Mouse (Mus musculus) thymus, adult 18-20 months (tissue): ENCODE data around the gene Paxx.

Source experiments
- DNase-seq, 2 experiments: peaks; one replicate each; pipeline ENCODE4 v3.0.0; 2022; ENCODE audit warnings: mixed read lengths in 2 of 2

The Paxx gene

GRCm38 (mm10) chr2:25480541-25480940 lies 19.6 kb upstream of the Paxx start:
- DNase-seq, result no peak

- no peak for DNase-seq
Observed at GRCm38 (mm10) chr2:25479551-25480311, 18.8 kb upstream of the Paxx start.

DNA sequence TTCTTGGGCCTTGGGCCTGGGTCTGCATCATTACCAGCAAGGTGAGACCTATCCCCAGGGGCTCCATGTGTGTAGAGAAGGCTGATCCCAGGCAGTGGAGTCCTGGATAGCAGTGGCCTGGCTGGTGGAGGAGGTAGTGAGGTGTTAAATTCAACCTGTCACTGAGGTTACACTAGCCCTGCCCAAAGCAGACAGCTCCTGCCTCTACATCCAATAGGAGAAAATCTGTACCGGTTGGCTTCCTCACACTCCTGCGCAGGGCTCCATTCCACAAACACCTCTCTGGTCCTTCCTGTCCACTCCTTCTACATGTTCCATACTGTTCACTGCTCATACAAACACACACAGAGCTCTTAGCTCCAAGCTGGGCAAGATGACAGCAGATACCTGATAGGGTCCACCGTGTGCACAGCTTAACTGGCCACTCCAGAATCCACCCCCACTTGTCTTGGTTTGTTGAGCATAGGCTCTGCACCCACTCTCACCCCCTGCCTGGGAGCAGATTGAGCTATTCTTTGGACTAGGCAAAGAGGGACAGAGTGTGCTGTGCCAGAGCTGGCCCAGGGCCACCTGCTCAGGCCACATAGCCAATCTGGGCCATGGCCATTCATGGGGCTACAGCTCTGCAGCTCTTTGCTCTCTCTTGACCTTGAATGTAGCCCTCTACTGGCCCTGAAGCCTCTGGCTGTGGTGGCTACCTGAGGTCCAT lies 17.2 kb upstream of the Paxx start:
- DNase-seq, result no peak

- no peak for DNase-seq
Observed at GRCm38 (mm10) chr2:25477541-25477940, 16.6 kb upstream of the Paxx start.

GRCm38 (mm10) chr2:25472550-25472949 lies 11.7 kb upstream of the Paxx start:
- no peak for DNase-seq

DNA sequence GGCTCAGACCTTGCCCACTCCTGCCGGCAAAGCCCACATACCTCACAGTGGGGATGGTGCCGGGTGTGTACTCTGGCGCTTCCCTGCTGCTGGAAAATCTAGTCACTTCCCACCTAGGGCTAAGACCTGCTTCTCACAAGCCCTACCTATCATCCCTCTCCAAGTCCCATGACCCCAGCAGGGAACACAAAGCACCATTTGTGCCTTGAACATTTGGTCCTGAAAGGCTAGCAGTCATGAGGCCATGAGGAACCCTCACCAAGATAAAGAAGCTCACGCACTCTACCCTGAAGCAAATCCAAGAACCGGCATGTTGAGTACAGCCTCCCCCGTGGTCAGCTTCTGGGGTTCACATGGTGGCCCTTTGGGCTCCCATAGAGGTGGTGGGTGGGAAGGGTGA lies 9.1 kb upstream of the Paxx start, which contains the start of gene Ptgds:
Ptgds (minus strand) TSS at position 78 of the 400 bp plus-strand sequence.
- no peak for DNase-seq

GRCm38 (mm10) chr2:25468962-25469915 lies 8.3 kb upstream of the Paxx start:
- DNase-seq, result no peak

- DNase-seq, result no peak
Observed at GRCm38 (mm10) chr2:25467606-25468303, 6.9 kb upstream of the Paxx start.

- DNase-seq, result peak; percentile 71 to 86
Observed at GRCm38 (mm10) chr2:25465816-25466635, 5.1 kb upstream of the Paxx start.

DNA sequence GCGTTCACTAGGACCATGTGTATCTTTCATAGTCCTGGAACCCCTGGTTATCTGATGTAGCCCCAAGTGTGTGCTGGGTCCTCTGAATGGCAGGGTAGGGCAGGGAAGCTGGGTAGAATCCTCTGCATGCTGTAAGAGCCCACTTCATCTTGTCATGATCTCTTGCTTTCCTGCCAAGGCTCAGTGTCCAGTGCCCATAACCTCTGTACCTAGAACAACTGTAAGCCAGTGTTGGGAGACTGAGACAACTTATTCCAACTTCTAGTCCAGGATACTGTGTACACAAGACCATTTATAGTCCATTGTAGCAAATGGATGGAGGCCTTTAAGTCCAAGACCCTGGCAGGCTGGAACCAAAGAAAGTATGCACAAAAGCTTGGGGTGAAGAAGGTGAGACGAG lies 4.4 kb upstream of the Paxx start:
- no peak for DNase-seq

DNA sequence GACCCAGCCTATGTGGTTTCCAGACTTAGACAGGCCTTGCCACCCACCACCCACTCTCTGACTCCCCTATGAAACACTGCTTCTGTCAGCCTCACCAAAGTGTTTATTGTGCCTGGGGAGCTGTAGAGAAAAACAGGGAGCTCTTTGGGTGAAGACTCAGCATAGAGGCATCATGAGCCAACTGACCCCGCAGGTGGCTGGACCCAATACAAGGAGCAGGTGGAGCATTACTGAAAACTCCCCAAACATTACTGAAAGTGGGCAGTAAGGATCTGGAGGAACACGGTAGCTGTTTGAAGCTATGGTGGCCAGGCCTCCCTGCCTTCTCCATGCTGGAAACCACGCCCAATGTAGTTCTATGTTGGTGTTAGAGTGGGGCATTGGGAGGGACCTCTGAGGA lies 2.7 kb upstream of the Paxx start:
- DNase-seq, result no peak

DNA sequence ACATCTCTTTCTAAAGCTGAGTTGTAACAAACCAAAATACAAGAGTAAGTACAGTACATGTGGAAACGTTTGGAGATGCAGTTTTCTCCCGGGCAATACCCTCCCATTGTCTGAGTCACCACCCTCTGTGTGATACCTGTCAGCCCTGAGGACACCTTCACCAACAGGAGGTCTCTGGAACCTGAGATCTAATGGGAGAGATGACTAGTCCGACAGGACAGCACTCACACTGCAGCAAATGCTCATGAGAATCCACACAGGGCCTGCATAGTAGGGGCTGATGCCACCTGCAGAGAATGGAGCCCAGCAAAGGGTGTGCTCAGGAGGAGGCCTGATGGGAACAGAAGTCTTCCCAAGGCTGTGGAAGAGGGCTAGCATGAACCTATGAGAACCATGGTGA lies 513 bp upstream of the Paxx start:
- no peak for DNase-seq

DNA sequence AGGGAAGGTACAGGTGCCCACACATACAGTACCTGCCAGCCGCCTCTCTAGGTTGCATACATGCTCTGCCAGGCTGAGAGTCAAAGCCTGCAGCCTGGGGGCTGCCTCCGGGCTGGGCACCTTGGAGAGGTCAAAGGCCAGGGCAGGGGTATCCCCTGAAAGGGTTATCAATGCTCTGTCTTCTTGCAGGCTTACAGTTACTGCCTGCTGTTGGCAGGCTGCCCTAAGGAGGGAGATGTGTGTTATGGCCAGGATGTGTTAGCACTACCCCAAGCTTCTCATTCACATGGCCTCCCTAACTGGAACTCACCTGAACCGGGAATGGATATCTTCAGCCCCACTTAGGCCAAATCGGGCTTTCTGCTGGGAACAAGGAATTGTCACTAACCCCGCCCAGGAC lies 759 bp downstream of the Paxx start:
- DNase-seq, result no peak

DNA sequence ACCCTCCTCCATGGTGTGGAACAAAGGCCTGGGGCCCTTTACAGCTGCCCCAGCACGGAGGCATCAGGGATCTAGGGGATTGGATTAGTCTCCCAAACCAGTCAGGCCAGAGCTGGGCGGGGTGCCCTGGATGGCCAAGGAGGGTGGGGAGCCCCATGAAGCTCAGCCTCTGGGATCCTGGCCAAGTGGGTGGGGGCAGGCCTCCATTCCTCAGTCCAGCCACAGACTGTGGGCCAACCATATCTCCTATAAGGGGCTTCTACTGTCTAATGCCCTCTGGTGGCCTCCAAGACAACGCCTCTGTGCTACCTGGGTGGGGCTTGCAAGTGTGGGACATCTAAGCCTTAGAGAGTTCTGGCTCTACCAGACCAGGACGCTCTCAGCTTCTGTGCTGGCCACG lies 2.0 kb downstream of the Paxx start:
- no peak for DNase-seq

- DNase-seq, result no peak
Observed at GRCm38 (mm10) chr2:25457022-25457896, 3.6 kb downstream of the Paxx start.

- DNase-seq, result no peak
Observed at GRCm38 (mm10) chr2:25456205-25456953, 4.5 kb downstream of the Paxx start, which contains the start of gene Clic3. Clic3 (plus strand) TSS chr2:25456838.

DNA sequence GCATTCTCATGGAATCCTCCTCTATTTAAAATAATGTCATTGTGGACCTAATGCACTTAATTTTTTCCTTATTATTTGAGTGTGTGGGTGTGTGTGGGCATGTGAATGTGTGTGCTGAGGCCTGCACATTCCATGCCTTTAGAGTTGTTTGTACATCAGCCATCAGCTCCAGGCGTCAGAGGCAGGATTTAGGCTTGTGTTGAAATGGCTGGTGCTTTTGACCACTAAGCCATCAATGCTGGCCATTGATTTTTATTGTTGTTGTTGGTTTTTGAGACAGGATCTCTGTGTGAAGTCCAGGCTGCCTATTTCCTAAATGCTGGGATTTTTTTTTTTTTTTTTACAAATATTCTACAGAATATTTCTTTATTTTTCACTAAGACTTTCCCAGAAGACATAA lies 7.9 kb downstream of the Paxx start:
- no peak for DNase-seq

- DNase-seq, result no peak
Observed at GRCm38 (mm10) chr2:25450853-25451647, 9.8 kb downstream of the Paxx start.

- DNase-seq, result no peak
Observed at GRCm38 (mm10) chr2:25442682-25443081, 18.2 kb downstream of the Paxx start.
